Mouse (Mus musculus) liver, adult 2 months (tissue): Measurements from ENCODE around the gene Cpsf7.

Experiments
- CTCF ChIP-seq: fragments of 200-500 bp; IDR thresholded peaks from 2 replicates; pipeline ENCODE4 v1.5.1; 2011; ENCODE audit warnings: low read depth, low read length, control low read depth
- POLR2A ChIP-seq: fragments of 200-500 bp; IDR thresholded peaks from 2 replicates; pipeline ENCODE4 v1.6.1; 2011; ENCODE audit warnings: low read length, control low read depth; ENCODE audit not compliant: insufficient read depth; ENCODE audit errors: extremely low read depth

DNA sequence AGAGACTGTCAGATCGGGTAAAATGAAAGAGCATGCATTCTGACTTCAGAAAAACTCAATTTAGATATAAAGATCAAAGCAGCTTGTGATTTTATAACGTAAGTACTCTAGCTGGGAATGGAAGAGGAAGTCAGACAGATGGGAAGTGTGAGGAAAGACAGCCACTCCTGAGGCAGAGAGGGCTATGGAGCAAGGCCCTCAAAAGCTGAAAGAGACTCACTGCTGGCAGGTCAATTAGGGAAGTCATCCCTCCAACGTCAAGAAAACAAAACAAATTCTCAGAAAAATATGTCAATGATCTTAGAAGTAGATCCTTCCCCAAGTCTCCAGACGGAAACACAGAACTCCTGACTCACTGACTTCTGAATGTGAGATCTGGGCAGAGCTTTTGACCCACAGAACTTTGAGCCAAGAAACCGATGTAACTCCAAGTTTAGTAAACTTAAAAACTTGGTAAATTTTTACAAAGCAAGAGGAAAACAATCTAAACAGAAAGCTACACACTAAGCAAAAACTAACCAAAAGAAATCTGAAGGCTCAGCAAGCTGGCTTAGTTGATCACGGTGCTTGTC, 14.2 kb upstream of the Cpsf7 start:
- TF ChIP-seq CTCF (no peak), POLR2A (no peak)
